Mouse (Mus musculus) lung, postnatal 14 days (tissue): ENCODE measurements at regions not wholly inside any gene's neighbourhood (a gene's known extent, or its start where the extent isn't known, plus 50 kb on each side); places are given as distances from the start of the nearest gene placed in this dataset.

ENCODE experiments used
- DNase-seq: peaks from one replicate; pipeline ENCODE4 v3.0.0; 2021

DNA sequence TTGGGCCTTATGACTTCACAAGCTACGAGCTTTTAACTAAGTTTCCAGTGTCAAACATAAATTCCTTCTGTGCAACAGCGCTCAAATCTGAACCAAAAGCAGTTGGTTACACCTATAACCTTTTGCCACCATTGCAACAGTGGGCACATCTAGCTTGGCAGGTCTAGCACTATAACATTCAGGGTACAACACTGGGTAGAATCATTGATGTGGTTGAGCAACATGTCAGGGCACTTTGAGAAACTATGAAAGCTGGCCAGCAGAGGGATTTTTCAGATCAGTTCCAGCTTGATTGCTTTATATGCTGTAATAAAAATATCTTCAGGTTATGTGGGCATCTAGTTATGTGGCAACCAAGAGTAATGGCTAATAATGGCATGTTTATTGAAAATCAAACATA is 63.8 kb upstream of the Slc7a11 start:
- no peak for DNase-seq
